Mouse (Mus musculus): ENCODE measurements around the gene Ggta1. TPM values are rescaled to one million over a fixed set of nuclear protein-coding genes. Genes with fewer than 3 reads are reported as not detected.

Gene Ggta1
- 10.0 TPM for polyA plus RNA-seq (2017; shearing (Covaris generic))

DNA sequence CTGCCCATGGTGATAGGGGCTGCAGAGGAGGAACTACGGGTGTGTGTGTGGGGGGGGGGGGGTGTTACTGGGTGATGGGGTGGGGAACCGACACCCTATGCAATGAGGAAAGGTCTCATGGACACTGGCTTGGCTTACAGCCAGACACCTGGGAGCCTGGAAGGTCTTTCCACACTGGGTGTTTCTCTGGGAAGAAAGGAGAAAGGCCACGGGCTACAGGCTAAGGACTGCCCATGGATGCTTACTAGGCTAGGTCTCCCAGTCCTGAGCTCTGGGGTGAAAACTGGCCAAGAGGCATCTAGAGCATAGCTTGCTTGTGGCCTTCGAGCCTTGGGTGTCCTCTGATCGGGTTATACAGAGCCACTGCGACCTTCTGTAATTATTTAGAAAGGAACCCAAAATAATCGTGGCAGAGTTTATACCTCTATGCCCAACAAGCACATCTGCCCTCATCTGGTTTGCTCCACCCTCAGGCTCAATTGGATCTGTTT lies at the start of gene Ggta1:
Gene Ggta1 (minus strand): TSS at position 441 of the 491 bp plus-strand sequence.

DNA sequence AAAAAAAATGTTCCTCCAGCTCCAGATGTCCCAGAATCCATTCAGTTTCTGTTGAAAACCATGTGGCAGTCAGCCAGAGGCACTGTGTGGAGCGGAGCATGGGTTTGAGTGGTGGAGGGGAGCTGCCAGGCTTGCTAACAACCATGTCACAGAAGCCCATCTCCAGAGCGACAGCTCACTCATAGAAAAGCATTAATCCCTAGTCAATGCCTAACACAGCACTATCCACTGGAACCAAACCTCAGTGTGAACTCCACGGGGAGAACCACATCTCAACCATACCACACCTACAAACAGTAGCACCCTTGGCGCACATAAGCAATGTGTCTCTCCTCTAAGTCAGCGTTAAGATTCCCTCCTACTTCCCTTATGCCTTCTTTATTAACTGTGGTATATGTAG lies 65.9 kb downstream of the Ggta1 start, which contains the start of gene 4930402F06Rik:
Gene 4930402F06Rik (minus strand): TSS at position 80 of the 400 bp plus-strand sequence.

DNA sequence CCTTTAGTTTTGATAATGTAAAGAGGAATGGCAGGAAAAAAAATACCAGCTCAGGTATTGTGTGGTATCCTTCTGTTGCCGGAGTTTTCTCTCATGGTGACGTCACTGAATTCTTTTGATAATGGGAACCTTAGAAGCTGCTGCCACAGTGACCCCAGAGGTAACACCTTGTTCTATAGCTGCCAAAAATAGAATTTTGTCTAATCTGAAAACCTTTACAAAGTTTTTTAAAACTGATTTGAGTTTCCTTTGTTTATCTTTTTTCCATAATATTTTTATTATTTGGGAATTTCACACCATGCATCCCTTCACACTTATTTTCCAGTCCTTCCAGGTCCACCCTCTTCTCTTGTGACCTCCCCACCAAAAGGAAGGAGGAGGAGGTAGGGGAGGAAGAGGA lies 95.4 kb downstream of the Ggta1 start, which contains the start of gene 4930568D16Rik:
Gene 4930568D16Rik (minus strand): TSS at position 101 of the 400 bp plus-strand sequence.

Other genes starting within 250 kb of the Ggta1 start
- 5.5 TPM for gene Gsn, start 206.9 kb downstream of the Ggta1 start, polyA plus RNA-seq (2017; shearing (Covaris generic))
- gene Stom, start 126.3 kb downstream of the Ggta1 start, polyA plus RNA-seq (2017; shearing (Covaris generic)), result 0.35 TPM
- gene 4930568D16Rik, start 95.5 kb downstream of the Ggta1 start, polyA plus RNA-seq (2017; shearing (Covaris generic)), result not detected
- not detected for gene 4930402F06Rik, start 66.1 kb downstream of the Ggta1 start, polyA plus RNA-seq (2017; shearing (Covaris generic))
- gene Dab2ip, start 95.0 kb upstream of the Ggta1 start, polyA plus RNA-seq (2017; shearing (Covaris generic)), result 0.44 TPM

All from effector memory CD4-positive, alpha-beta T cell, adult 5 months (primary cell).